Mouse (Mus musculus) olfactory bulb, adult 2 months (tissue): ENCODE results near the gene Htra3.

Experiments used
- CTCF ChIP-seq: fragments of 200-500 bp; IDR thresholded peaks from 2 replicates; pipeline ENCODE4 v1.5.1; 2012; ENCODE audit warnings: low read depth, mild to moderate bottlenecking, low read length, moderate library complexity; ENCODE audit not compliant: insufficient read depth
- POLR2A ChIP-seq: fragments of 200-500 bp; IDR thresholded peaks from 2 replicates; pipeline ENCODE4 v1.6.1; 2012; ENCODE audit warnings: mild to moderate bottlenecking, low read depth, low read length, moderate library complexity; ENCODE audit not compliant: insufficient read depth

DNA sequence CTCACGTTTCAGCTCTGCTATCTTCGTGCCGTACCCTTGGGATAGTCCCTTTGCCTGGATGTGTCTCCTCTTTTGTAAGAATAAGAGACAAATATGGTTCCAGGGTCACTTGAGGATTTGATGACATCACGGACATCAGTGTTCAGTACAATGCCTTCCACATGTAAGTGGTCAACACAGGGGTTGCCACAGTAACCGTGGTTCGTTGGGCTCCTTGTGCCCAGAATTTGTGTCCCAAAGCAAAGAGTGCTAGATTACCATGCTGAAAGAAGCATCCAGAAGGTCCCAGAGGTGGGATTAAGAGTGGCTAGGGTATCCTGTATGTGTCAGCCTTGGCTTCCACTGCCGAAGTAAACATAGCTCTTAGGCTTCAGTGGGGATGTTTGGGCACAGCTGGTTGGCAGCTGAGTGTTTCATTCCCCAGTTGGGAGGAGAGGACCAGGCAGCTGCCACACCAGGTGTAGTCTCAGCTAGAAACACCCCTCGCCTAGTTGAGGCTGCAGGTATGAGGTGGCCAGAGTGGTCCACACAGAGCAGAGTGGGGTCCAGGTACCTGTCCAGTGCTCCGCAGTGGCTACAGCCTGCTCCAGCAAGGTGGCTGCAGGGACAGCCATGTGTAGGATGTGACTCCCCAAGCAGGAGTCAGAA lies 36.1 kb downstream of the Htra3 start:
- TF ChIP-seq POLR2A (no peak), CTCF (no peak)
